Mouse (Mus musculus) liver, embryonic 14.5 days (tissue): ENCODE results near the gene Tnfsf13b.

Experiments
- CTCF ChIP-seq: IDR thresholded peaks from 2 replicates; pipeline ENCODE4 v1.5.1; 2016; ENCODE audit warnings: antibody characterized with exemption, low read depth, control low read depth
- EP300 ChIP-seq: IDR thresholded peaks from 2 replicates; pipeline ENCODE4 v1.6.1; 2016; ENCODE audit warnings: antibody characterized with exemption, low read depth

GRCm38 (mm10) chr8:9959919-9960318 is 46.3 kb upstream of the Tnfsf13b start:
- no peak for TF ChIP-seq CTCF
- no peak for TF ChIP-seq EP300
